ENCODE assay signal across 13 mouse cellular contexts in the genomic region with DNA sequence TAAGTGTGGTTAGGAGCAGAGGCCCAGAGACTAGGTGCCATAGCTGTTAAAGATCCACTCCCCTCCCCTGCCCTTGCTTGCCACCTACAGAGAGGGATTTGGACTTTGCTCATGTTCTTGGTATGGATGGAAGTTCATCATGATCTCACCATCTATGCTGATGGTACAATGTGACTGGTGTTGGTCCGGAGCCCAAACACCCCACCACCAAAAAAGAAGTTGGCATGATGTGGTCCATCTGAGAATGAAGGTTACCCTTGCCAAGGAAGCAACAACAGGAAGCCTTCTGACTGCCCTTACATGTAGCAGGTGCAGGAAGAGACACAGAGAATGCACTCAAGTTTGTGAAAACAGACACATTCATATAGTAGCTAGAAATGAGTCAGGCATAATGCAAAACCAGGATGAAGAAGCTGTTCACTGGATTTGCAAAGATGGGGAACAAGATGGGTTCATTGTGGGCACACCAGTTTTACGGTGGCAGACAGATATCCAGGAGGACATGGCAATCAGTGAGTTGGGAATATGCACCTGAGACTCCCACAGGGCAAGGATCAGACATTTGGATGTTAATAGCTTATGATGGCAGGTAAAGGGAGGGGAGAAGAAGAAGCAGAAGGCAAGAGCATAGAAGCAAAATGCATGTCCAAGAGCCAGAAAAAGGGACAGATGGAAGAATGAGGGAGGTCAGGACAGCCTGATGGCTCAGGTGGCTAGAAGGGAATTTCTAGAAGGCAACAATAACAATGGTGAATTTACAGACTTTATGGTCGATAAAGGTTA.
"Had no signal": no experiment of that assay in that cellular context is flagged by ENCODE, and none has a peak within 500 bp of the region (broad histone marks: within the 10 kb centered on the region; RNA-seq: fewer than 3 reads in every experiment).

No protein-coding gene starts in this region.

- DNase-seq: kidney, postnatal 25 days; liver; lung, adult 18-20 months; lung, postnatal 10 days; lung, postnatal 36 days; retina, postnatal 1 day; right cerebral cortex, postnatal 25 days; spleen, adult 18-20 months; thymus, adult 18-20 months; thymus, postnatal 36 days had no signal

- ATAC-seq: liver, embryonic 12.5 days; midbrain, embryonic 13.5 days; midbrain, embryonic 16.5 days had no signal
